Mouse (Mus musculus) cerebellum, postnatal 4 days (tissue): ENCODE data around the gene Frs2.

Experiments used
- DNase-seq, 2 experiments: peaks; one replicate each; pipeline ENCODE4 v3.0.0; 2022; ENCODE audit warnings: low spot score in 2 of 2, mixed read lengths in 1 of 2

The Frs2 gene

GRCm38 (mm10) chr10:117106244-117106643 lies 42.1 kb downstream of the Frs2 start:
- no peak for DNase-seq

- DNase-seq: no peak
Observed at GRCm38 (mm10) chr10:117105015-117105414, 43.3 kb downstream of the Frs2 start.

GRCm38 (mm10) chr10:117103854-117104598 lies 44.3 kb downstream of the Frs2 start:
- DNase-seq: no peak

- DNase-seq: no peak
Observed at GRCm38 (mm10) chr10:117100175-117100574, 48.2 kb downstream of the Frs2 start.

GRCm38 (mm10) chr10:117097116-117097698 lies 51.1 kb downstream of the Frs2 start:
- DNase-seq: no peak

- no peak for DNase-seq
Observed at GRCm38 (mm10) chr10:117096096-117096495, 52.2 kb downstream of the Frs2 start.

- DNase-seq: peak in 1 of 2 experiments; percentile 49
Observed at GRCm38 (mm10) chr10:117094504-117095329, 53.6 kb downstream of the Frs2 start.

GRCm38 (mm10) chr10:117089628-117090027 lies 58.7 kb downstream of the Frs2 start:
- no peak for DNase-seq

- no peak for DNase-seq
Observed at GRCm38 (mm10) chr10:117081914-117082359, 66.4 kb downstream of the Frs2 start.

- DNase-seq: no peak
Observed at GRCm38 (mm10) chr10:117081326-117081725, 67.0 kb downstream of the Frs2 start.

GRCm38 (mm10) chr10:117078284-117078683 lies 70.0 kb downstream of the Frs2 start:
- peak in 1 of 2 experiments; percentile 33 for DNase-seq

- no peak for DNase-seq
Observed at GRCm38 (mm10) chr10:117073176-117073575, 75.2 kb downstream of the Frs2 start.

GRCm38 (mm10) chr10:117072191-117072888 lies 76.0 kb downstream of the Frs2 start:
- no peak for DNase-seq

- DNase-seq: no peak
Observed at GRCm38 (mm10) chr10:117069109-117069508, 79.2 kb downstream of the Frs2 start.

GRCm38 (mm10) chr10:117064076-117064475 lies 84.3 kb downstream of the Frs2 start:
- no peak for DNase-seq

GRCm38 (mm10) chr10:117063254-117064021 lies 84.9 kb downstream of the Frs2 start, which contains the start of gene Cct2:
Gene Cct2 (minus strand): TSS chr10:117063814.
- DNase-seq: peak; percentile 83 to 93

- no peak for DNase-seq
Observed at GRCm38 (mm10) chr10:117062894-117063253, 85.5 kb downstream of the Frs2 start.

GRCm38 (mm10) chr10:117055668-117056067 lies 92.7 kb downstream of the Frs2 start:
- no peak for DNase-seq

- DNase-seq: no peak
Observed at GRCm38 (mm10) chr10:117049961-117050597, 98.3 kb downstream of the Frs2 start.

GRCm38 (mm10) chr10:117049253-117049652 lies 99.1 kb downstream of the Frs2 start:
- DNase-seq: no peak
